Mouse (Mus musculus): ENCODE results near the gene Cfap69. TPM values are rescaled to one million over a fixed set of nuclear protein-coding genes. Genes with fewer than 3 reads are reported as not detected.

Gene Cfap69
- total and polyA plus RNA-seq, 2 experiments from 2014 or later = 0.95 to 1.0 TPM

DNA sequence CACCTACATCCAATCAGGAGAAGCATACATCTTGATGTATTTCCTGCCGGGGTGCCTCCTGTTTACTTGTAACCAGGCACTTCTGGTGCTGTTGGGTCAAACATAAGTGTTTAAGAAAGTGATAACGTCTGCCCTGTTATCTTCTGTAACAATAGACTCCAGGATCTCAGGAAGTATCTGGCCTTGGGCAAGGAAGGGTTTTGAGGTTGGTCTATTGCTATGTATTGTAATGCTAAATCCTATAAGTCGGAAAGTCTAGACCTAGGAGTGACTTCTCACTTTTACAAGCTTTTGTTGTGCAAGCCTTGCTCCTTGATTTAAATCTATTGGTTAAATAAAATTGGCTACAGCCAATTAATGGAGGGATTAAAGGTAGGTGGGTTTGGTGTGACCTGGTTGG lies 34.8 kb upstream of the Cfap69 start:
- Histone ChIP-seq H3K9ac (replicated peaks; ENCODE audit: low read depth, low read length) (no peak overlapping the region), H3K36me3 (replicated peaks; ENCODE audit: control insufficient read depth, insufficient read depth, low read length) (no peaks in the 10 kb centered on the region), H3K27me3 (ENCODE audit: control insufficient read depth, insufficient read depth, low read length) (no peaks in the 10 kb centered on the region), H3K27ac (ENCODE audit: low read depth) (no peak overlapping the region), H3K9me3 (replicated peaks; ENCODE audit: control insufficient read depth, low read length) (no peaks in the 10 kb centered on the region), H3K4me3 (ENCODE audit: low read depth, low read length) (no peak overlapping the region), H3K4me2 (ENCODE audit: low read depth, low read length) (no peak overlapping the region), H3K4me1 (ENCODE audit: control insufficient read depth, insufficient read depth) (no peaks in the 10 kb centered on the region)
- WGBS = 37% methylated on average over 3 of the region's 3 CpGs
- no peak for ATAC-seq (ENCODE audit: insufficient read depth, low read depth)
- DNase-seq (ENCODE audit: low spot score) = no peak
- TF ChIP-seq CTCF (IDR thresholded peaks at IDR 0.05; ENCODE audit: low read depth) (no peak), EP300 (IDR thresholded peaks at IDR 0.05; ENCODE audit: low read depth) (no peak)

DNA sequence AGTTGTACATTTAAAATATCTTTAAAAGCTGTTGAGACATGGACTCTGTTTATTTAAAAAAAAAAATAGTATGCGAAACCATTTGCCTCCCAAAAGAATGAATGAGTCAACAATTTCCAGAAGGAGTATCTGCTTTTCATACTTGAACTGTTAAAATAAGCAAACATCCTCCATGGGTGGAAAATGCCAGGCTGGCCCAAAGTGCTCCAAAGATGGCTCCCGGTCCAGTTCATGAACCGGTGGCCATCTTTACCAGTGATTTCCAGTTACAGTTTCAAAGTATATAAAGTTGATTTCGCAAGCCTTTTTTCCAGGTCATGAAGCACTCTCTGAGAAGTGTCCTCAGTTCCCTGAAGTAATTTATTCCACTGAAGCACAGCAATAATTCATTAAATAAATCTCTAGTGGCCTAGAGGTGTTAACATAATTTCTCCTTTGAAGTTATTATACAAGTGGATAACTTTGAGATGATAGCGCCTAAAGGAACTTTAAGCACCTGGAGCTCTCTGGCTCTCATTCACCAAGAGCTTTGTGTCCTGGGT lies 31.4 kb upstream of the Cfap69 start:
- TF ChIP-seq EP300 (IDR thresholded peaks at IDR 0.05; ENCODE audit: low read depth) (no peak), CTCF (IDR thresholded peaks at IDR 0.05; ENCODE audit: low read depth) (no peak)
- Histone ChIP-seq H3K9ac (replicated peaks; ENCODE audit: low read depth, low read length) (no peak overlapping the region), H3K27ac (ENCODE audit: low read depth) (no peak overlapping the region), H3K9me3 (replicated peaks; ENCODE audit: control insufficient read depth, low read length) (no peaks in the 10 kb centered on the region), H3K4me1 (ENCODE audit: control insufficient read depth, insufficient read depth) (no peaks in the 10 kb centered on the region; the same call in 1 of the 2 replicates), H3K4me2 (ENCODE audit: low read depth, low read length) (no peak overlapping the region), H3K4me3 (ENCODE audit: low read depth, low read length) (no peak overlapping the region), H3K27me3 (ENCODE audit: control insufficient read depth, insufficient read depth, low read length) (peaks cover 3% of the 10 kb centered on the region; the same call in 1 of the 2 replicates), H3K36me3 (replicated peaks; ENCODE audit: control insufficient read depth, insufficient read depth, low read length) (no peaks in the 10 kb centered on the region)
- DNase-seq (ENCODE audit: low spot score) (no peak), ATAC-seq (ENCODE audit: insufficient read depth, low read depth) (no peak)
- WGBS = 86% methylated on average over 5 of the region's 5 CpGs

DNA sequence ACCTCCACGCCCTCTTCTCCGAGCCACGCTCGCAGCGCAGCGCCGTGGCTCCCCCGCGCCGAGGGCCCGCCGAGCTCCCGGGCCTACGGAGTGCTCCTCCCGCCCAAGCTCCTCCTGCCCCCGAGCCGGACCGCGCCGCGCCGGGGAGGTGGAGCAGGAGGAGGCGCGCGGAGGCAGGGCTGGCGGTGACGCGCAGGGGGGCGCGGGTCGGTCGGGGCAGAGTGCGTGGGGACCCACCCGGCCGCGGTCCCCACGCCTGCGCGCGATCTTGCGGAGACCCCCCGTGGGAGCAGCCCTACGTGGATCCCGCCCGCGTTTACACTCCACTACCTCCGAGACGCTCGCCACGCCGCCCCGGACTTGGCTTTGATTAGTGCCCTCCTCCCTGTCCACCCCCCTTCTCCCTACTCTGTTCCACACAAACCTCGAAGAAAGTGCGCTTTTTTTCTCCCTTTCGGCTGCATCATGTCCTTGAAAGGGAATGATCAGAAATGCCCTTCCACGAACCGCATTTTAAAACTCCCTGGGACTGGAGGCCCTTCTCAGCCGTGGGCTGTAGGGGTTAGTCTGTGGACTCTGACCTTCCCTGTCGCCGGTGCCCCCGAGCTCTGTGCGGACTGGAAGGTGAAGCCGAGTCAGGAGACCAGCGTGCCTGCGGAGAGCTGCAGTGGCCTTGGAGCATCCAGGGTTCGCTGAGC lies 30.1 kb upstream of the Cfap69 start, which contains the start of gene Steap2:
Gene Steap2 (minus strand): TSS at position 623 of the 698 bp plus-strand sequence.
- H3K27ac ChIP-seq (ENCODE audit: low read depth) = no peak within 1 kb of the TSS
- H3K4me2 ChIP-seq (ENCODE audit: low read depth, low read length) = peak within 1 kb of the TSS; percentile 89
- ATAC-seq (ENCODE audit: insufficient read depth, low read depth) (peak; percentile 82), DNase-seq (ENCODE audit: low spot score) (peak; percentile 44)
- WGBS = under 1% methylated on average over 57 of the region's 66 CpGs
- no peaks in the 10 kb centered on the region for H3K36me3 ChIP-seq (replicated peaks; ENCODE audit: control insufficient read depth, insufficient read depth, low read length)
- H3K9me3 ChIP-seq (replicated peaks; ENCODE audit: control insufficient read depth, low read length) = no peaks in the 10 kb centered on the region
- peak within 1 kb of the TSS; percentile 60 for H3K4me3 ChIP-seq (ENCODE audit: low read depth, low read length)
- H3K27me3 ChIP-seq (ENCODE audit: control insufficient read depth, insufficient read depth, low read length) = peaks cover 3% of the 10 kb centered on the region; the same call in 1 of the 2 replicates
- no peaks in the 10 kb centered on the region; the same call in 1 of the 2 replicates for H3K4me1 ChIP-seq (ENCODE audit: control insufficient read depth, insufficient read depth)
- H3K9ac ChIP-seq (replicated peaks; ENCODE audit: low read depth, low read length) = peak within 1 kb of the TSS; percentile 69
- TF ChIP-seq EP300 (IDR thresholded peaks at IDR 0.05; ENCODE audit: low read depth) = no peak
- TF ChIP-seq CTCF (IDR thresholded peaks at IDR 0.05; ENCODE audit: low read depth) = no peak

DNA sequence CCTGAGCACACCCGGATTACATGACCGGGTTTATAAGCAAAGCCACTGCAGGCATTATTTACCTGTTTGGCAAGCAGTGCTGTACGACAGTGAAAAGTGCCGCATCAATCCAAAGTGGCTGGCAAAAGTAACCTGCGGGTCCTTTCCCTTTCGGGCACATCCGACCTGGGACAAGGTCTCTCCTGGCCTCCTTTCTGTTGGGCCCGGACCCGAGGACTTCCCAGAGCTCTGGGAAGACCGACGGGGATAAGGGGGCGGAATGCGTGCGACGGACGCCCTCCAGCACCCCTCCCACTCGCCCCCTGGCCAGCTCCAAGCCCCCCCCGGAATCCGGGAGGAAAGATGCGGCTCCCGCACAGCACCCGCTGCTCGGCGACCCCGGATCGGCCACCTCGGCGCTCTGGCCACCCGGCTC lies 29.5 kb upstream of the Cfap69 start:
- ATAC-seq (ENCODE audit: insufficient read depth, low read depth) = peak; percentile 59
- peak overlapping the region; percentile 89 for H3K4me2 ChIP-seq (ENCODE audit: low read depth, low read length)
- peaks cover 3% of the 10 kb centered on the region; the same call in 1 of the 2 replicates for H3K27me3 ChIP-seq (ENCODE audit: control insufficient read depth, insufficient read depth, low read length)
- H3K4me3 ChIP-seq (ENCODE audit: low read depth, low read length) = peak overlapping the region; percentile 60
- TF ChIP-seq CTCF (IDR thresholded peaks at IDR 0.05; ENCODE audit: low read depth) (no peak), EP300 (IDR thresholded peaks at IDR 0.05; ENCODE audit: low read depth) (no peak)
- H3K4me1 ChIP-seq (ENCODE audit: control insufficient read depth, insufficient read depth) = no peaks in the 10 kb centered on the region; the same call in 1 of the 2 replicates
- no peak for DNase-seq (ENCODE audit: low spot score)
- peak overlapping the region; percentile 69 for H3K9ac ChIP-seq (replicated peaks; ENCODE audit: low read depth, low read length)
- WGBS = under 1% methylated on average over 26 of the region's 29 CpGs
- no peak overlapping the region for H3K27ac ChIP-seq (ENCODE audit: low read depth)
- no peaks in the 10 kb centered on the region for H3K36me3 ChIP-seq (replicated peaks; ENCODE audit: control insufficient read depth, insufficient read depth, low read length)
- H3K9me3 ChIP-seq (replicated peaks; ENCODE audit: control insufficient read depth, low read length) = no peaks in the 10 kb centered on the region

DNA sequence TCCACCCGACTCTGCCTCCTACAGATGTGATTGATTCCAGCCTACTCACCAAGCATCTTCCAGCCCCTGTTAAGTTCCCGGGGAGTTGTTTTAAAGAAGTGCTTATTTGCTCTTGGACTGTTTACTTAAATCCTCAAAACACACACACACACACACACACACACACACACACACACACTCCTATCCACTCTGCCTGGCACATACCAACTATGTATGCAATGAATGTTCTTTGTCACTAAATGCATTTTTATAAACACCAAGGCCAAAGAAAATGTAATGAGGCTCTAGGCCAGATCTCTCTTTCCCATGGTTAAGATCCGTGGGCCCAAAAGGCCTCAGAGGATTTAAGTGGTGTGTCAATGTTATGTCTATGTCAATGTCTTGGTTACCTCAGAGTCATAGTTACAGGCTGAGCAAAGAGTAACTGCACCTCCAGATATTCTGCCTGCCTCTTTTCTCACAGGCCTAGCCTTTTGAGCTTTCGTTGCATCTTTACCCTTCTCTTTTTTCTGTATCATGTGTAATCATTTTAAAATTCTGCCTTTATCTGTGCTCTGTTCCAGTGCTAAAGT lies 28.2 kb upstream of the Cfap69 start:
- H3K4me2 ChIP-seq (ENCODE audit: low read depth, low read length) = no peak overlapping the region
- TF ChIP-seq EP300 (IDR thresholded peaks at IDR 0.05; ENCODE audit: low read depth) (no peak), CTCF (IDR thresholded peaks at IDR 0.05; ENCODE audit: low read depth) (no peak)
- ATAC-seq (ENCODE audit: insufficient read depth, low read depth) (no peak), DNase-seq (ENCODE audit: low spot score) (no peak)
- H3K9ac ChIP-seq (replicated peaks; ENCODE audit: low read depth, low read length) = no peak overlapping the region
- peaks cover 3% of the 10 kb centered on the region; the same call in 1 of the 2 replicates for H3K27me3 ChIP-seq (ENCODE audit: control insufficient read depth, insufficient read depth, low read length)
- no peaks in the 10 kb centered on the region; the same call in 1 of the 2 replicates for H3K4me1 ChIP-seq (ENCODE audit: control insufficient read depth, insufficient read depth)
- H3K36me3 ChIP-seq (replicated peaks; ENCODE audit: control insufficient read depth, insufficient read depth, low read length) = no peaks in the 10 kb centered on the region
- WGBS = 60% methylated on average over 4 of the region's 4 CpGs
- no peak overlapping the region for H3K27ac ChIP-seq (ENCODE audit: low read depth)
- H3K4me3 ChIP-seq (ENCODE audit: low read depth, low read length) = no peak overlapping the region
- H3K9me3 ChIP-seq (replicated peaks; ENCODE audit: control insufficient read depth, low read length) = no peaks in the 10 kb centered on the region
